Mouse (Mus musculus): Measurements from ENCODE around the gene Filip1l. TPM values are rescaled to one million over a fixed set of nuclear protein-coding genes. Genes with fewer than 3 reads are reported as not detected.

The Filip1l gene
- polyA plus RNA-seq, 1 experiment from 2014 or later = 3.8 TPM

GRCm38 (mm10) chr16:57502230-57502629 lies 149.3 kb downstream of the Filip1l start:
- Histone ChIP-seq H3K9ac (no peak overlapping the region), H3K4me3 (no peak overlapping the region), H3K36me3 (no peaks in the 10 kb centered on the region), H3K27ac (no peak overlapping the region), H3K27me3 (replicated peaks) (no peaks in the 10 kb centered on the region), H3K4me2 (no peak overlapping the region), H3K9me3 (replicated peaks) (no peaks in the 10 kb centered on the region), H3K4me1 (no peaks in the 10 kb centered on the region)
- no peak for ATAC-seq
- 59% methylated on average over 2 of the region's 2 CpGs for WGBS (ENCODE audit: insufficient replicate concordance)

- H3K36me3 ChIP-seq = no peaks in the 10 kb centered on the region
- no peaks in the 10 kb centered on the region for H3K9me3 ChIP-seq (replicated peaks)
- no peaks in the 10 kb centered on the region for H3K27me3 ChIP-seq (replicated peaks)
- H3K4me3 ChIP-seq = no peak overlapping the region
- H3K4me2 ChIP-seq = no peak overlapping the region
- H3K4me1 ChIP-seq = no peaks in the 10 kb centered on the region
- no peak for ATAC-seq
- no peak overlapping the region for H3K9ac ChIP-seq
- WGBS (ENCODE audit: insufficient replicate concordance) = 47% methylated on average over 5 of the region's 5 CpGs
- no peak overlapping the region for H3K27ac ChIP-seq
Measured at GRCm38 (mm10) chr16:57502761-57503160, 149.9 kb downstream of the Filip1l start.

- Histone ChIP-seq H3K4me2 (no peak overlapping the region), H3K36me3 (no peaks in the 10 kb centered on the region), H3K4me3 (no peak overlapping the region), H3K4me1 (no peaks in the 10 kb centered on the region), H3K27ac (no peak overlapping the region), H3K27me3 (replicated peaks) (no peaks in the 10 kb centered on the region), H3K9ac (no peak overlapping the region), H3K9me3 (replicated peaks) (no peaks in the 10 kb centered on the region)
- ATAC-seq = no peak
- 69% methylated on average over 4 of the region's 4 CpGs for WGBS (ENCODE audit: insufficient replicate concordance)
Measured at GRCm38 (mm10) chr16:57504728-57505127, 151.8 kb downstream of the Filip1l start.

- Histone ChIP-seq H3K4me2 (no peak overlapping the region), H3K36me3 (no peaks in the 10 kb centered on the region), H3K27me3 (replicated peaks) (no peaks in the 10 kb centered on the region), H3K4me1 (no peaks in the 10 kb centered on the region), H3K4me3 (no peak overlapping the region), H3K9me3 (replicated peaks) (no peaks in the 10 kb centered on the region), H3K9ac (no peak overlapping the region), H3K27ac (no peak overlapping the region)
- WGBS (ENCODE audit: insufficient replicate concordance) = 75% methylated on average over 6 of the region's 6 CpGs
- ATAC-seq = no peak
Measured at GRCm38 (mm10) chr16:57506133-57506532, 153.2 kb downstream of the Filip1l start.

GRCm38 (mm10) chr16:57508351-57508750 lies 155.5 kb downstream of the Filip1l start:
- Histone ChIP-seq H3K27me3 (replicated peaks) (no peaks in the 10 kb centered on the region), H3K36me3 (no peaks in the 10 kb centered on the region), H3K4me1 (no peaks in the 10 kb centered on the region), H3K9ac (no peak overlapping the region), H3K4me2 (no peak overlapping the region), H3K4me3 (no peak overlapping the region), H3K9me3 (replicated peaks) (no peaks in the 10 kb centered on the region), H3K27ac (no peak overlapping the region)
- WGBS (ENCODE audit: insufficient replicate concordance) = 70% methylated on average over 1 of the region's 1 CpGs
- ATAC-seq = no peak

- Histone ChIP-seq H3K27me3 (replicated peaks) (no peaks in the 10 kb centered on the region), H3K4me3 (no peak overlapping the region), H3K36me3 (no peaks in the 10 kb centered on the region), H3K4me1 (no peaks in the 10 kb centered on the region), H3K4me2 (no peak overlapping the region), H3K9me3 (replicated peaks) (no peaks in the 10 kb centered on the region), H3K27ac (no peak overlapping the region), H3K9ac (no peak overlapping the region)
- 41% methylated on average over 3 of the region's 3 CpGs for WGBS (ENCODE audit: insufficient replicate concordance)
- ATAC-seq = no peak
Measured at GRCm38 (mm10) chr16:57509099-57509498, 156.2 kb downstream of the Filip1l start.

GRCm38 (mm10) chr16:57513562-57513961 lies 160.7 kb downstream of the Filip1l start:
- 76% methylated on average over 7 of the region's 7 CpGs for WGBS (ENCODE audit: insufficient replicate concordance)
- no peaks in the 10 kb centered on the region for H3K9me3 ChIP-seq (replicated peaks)
- no peak overlapping the region for H3K27ac ChIP-seq
- no peaks in the 10 kb centered on the region for H3K4me1 ChIP-seq
- no peaks in the 10 kb centered on the region for H3K27me3 ChIP-seq (replicated peaks)
- no peaks in the 10 kb centered on the region for H3K36me3 ChIP-seq
- H3K9ac ChIP-seq = no peak overlapping the region
- no peak for ATAC-seq
- no peak overlapping the region for H3K4me3 ChIP-seq
- H3K4me2 ChIP-seq = no peak overlapping the region

GRCm38 (mm10) chr16:57514371-57514770 lies 161.5 kb downstream of the Filip1l start:
- no peaks in the 10 kb centered on the region for H3K4me1 ChIP-seq
- no peak overlapping the region for H3K4me2 ChIP-seq
- H3K9me3 ChIP-seq (replicated peaks) = no peaks in the 10 kb centered on the region
- H3K9ac ChIP-seq = no peak overlapping the region
- ATAC-seq = no peak
- 83% methylated on average over 4 of the region's 4 CpGs for WGBS (ENCODE audit: insufficient replicate concordance)
- no peak overlapping the region for H3K27ac ChIP-seq
- H3K4me3 ChIP-seq = no peak overlapping the region
- H3K36me3 ChIP-seq = no peaks in the 10 kb centered on the region
- no peaks in the 10 kb centered on the region for H3K27me3 ChIP-seq (replicated peaks)

GRCm38 (mm10) chr16:57515636-57516035 lies 162.7 kb downstream of the Filip1l start:
- no peak for ATAC-seq
- H3K4me1 ChIP-seq = no peaks in the 10 kb centered on the region
- WGBS (ENCODE audit: insufficient replicate concordance) = 82% methylated on average over 10 of the region's 10 CpGs
- no peak overlapping the region for H3K4me2 ChIP-seq
- no peak overlapping the region for H3K9ac ChIP-seq
- H3K9me3 ChIP-seq (replicated peaks) = no peaks in the 10 kb centered on the region
- no peak overlapping the region for H3K4me3 ChIP-seq
- H3K27me3 ChIP-seq (replicated peaks) = no peaks in the 10 kb centered on the region
- H3K27ac ChIP-seq = no peak overlapping the region
- H3K36me3 ChIP-seq = no peaks in the 10 kb centered on the region

GRCm38 (mm10) chr16:57525046-57525445 lies 172.2 kb downstream of the Filip1l start:
- Histone ChIP-seq H3K36me3 (no peaks in the 10 kb centered on the region), H3K27ac (no peak overlapping the region), H3K4me2 (no peak overlapping the region), H3K27me3 (replicated peaks) (no peaks in the 10 kb centered on the region), H3K9me3 (replicated peaks) (no peaks in the 10 kb centered on the region), H3K4me1 (no peaks in the 10 kb centered on the region), H3K4me3 (no peak overlapping the region), H3K9ac (no peak overlapping the region)
- WGBS (ENCODE audit: insufficient replicate concordance) = 72% methylated on average over 5 of the region's 5 CpGs
- no peak for ATAC-seq

GRCm38 (mm10) chr16:57525476-57525875 lies 172.6 kb downstream of the Filip1l start:
- ATAC-seq = no peak

GRCm38 (mm10) chr16:57526893-57527292 lies 174.0 kb downstream of the Filip1l start:
- no peak for ATAC-seq
- Histone ChIP-seq H3K27me3 (replicated peaks) (no peaks in the 10 kb centered on the region), H3K27ac (no peak overlapping the region), H3K9me3 (replicated peaks) (no peaks in the 10 kb centered on the region), H3K4me2 (no peak overlapping the region), H3K4me3 (no peak overlapping the region), H3K36me3 (no peaks in the 10 kb centered on the region), H3K4me1 (no peaks in the 10 kb centered on the region), H3K9ac (no peak overlapping the region)
- WGBS (ENCODE audit: insufficient replicate concordance) = 76% methylated on average over 7 of the region's 7 CpGs

More at GRCm38 (mm10) chr16:57525476-57525875, 172.6 kb downstream of the Filip1l start:
- H3K27ac ChIP-seq = no peak overlapping the region
- H3K4me3 ChIP-seq = no peak overlapping the region
- H3K9ac ChIP-seq = no peak overlapping the region
- H3K36me3 ChIP-seq = no peaks in the 10 kb centered on the region
- H3K4me2 ChIP-seq = no peak overlapping the region
- H3K4me1 ChIP-seq = no peaks in the 10 kb centered on the region
- no peaks in the 10 kb centered on the region for H3K27me3 ChIP-seq (replicated peaks)
- no peaks in the 10 kb centered on the region for H3K9me3 ChIP-seq (replicated peaks)
- 70% methylated on average over 4 of the region's 4 CpGs for WGBS (ENCODE audit: insufficient replicate concordance)

- Histone ChIP-seq H3K4me1 (no peaks in the 10 kb centered on the region), H3K27ac (no peak overlapping the region)
Measured at GRCm38 (mm10) chr16:57528457-57528856, 175.6 kb downstream of the Filip1l start.

More at GRCm38 (mm10) chr16:57528457-57528856, 175.6 kb downstream of the Filip1l start:
- no peak for ATAC-seq
- Histone ChIP-seq H3K9me3 (replicated peaks) (no peaks in the 10 kb centered on the region), H3K9ac (no peak overlapping the region), H3K4me2 (no peak overlapping the region), H3K27me3 (replicated peaks) (no peaks in the 10 kb centered on the region), H3K4me3 (no peak overlapping the region), H3K36me3 (no peaks in the 10 kb centered on the region)
- WGBS (ENCODE audit: insufficient replicate concordance) = 64% methylated on average over 4 of the region's 4 CpGs

All from liver, embryonic 12.5 days (tissue).